Mouse (Mus musculus) heart, adult 2 months (tissue): Measurements from ENCODE around the gene Cdkn2aipnl.

Experiments used
- CTCF ChIP-seq: fragments of 200-600 bp; IDR thresholded peaks from 2 replicates; pipeline ENCODE4 v1.8.1; 2022; ENCODE audit warnings: antibody characterized with exemption, mild to moderate bottlenecking, moderate library complexity
- EP300 ChIP-seq: fragments of 200-500 bp; IDR thresholded peaks from 2 replicates; pipeline ENCODE4 v1.6.1; 2011; ENCODE audit warnings: low read depth, low read length, control low read depth; ENCODE audit not compliant: insufficient read depth

- TF ChIP-seq CTCF = no peak
- TF ChIP-seq EP300 = no peak
Observed at GRCm38 (mm10) chr11:51962277-51962676, 5.2 kb upstream of the Cdkn2aipnl start.
